Mouse (Mus musculus): ENCODE data around the gene Rab4a.

GRCm38 (mm10) chr8:123807852-123808573 is 2.2 kb downstream of the Rab4a start:
- TF ChIP-seq CTCF (IDR thresholded peaks at IDR 0.05; ENCODE audit: borderline replicate concordance, insufficient read depth, low read depth, low read length) (no peak), POLR2A (IDR thresholded peaks at IDR 0.05; ENCODE audit: borderline replicate concordance, insufficient read depth, low read length) (no peak)
